Mouse (Mus musculus) fat pad, adult 2 months (tissue): ENCODE data around the gene Rreb1.

Experiments
- DNase-seq: peaks from one replicate; pipeline ENCODE4 v3.0.0-alpha.2; 2011; ENCODE audit warnings: low read depth, low spot score; ENCODE audit errors: extremely low read depth

Gene Rreb1

DNA sequence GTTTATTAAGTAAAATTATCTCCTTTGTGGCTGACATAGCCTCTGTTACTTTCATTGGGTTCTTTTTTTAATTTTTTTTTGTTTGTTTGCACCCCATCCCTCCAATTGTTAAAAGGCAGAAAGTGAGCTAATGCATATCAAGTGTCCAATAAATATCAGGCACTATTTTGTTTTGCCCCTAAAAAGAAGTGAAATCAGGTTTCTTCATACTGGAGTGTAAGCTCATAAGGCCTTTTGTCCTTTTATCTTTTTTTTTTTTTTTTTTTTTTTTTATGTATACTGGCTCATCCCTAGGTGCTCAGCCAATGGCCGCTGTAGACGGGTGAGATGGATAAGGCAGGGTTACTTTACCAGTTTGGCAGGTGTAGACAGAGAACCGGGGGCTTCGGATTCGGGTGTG, 70.2 kb downstream of the Rreb1 start:
- DNase-seq: no peak

DNA sequence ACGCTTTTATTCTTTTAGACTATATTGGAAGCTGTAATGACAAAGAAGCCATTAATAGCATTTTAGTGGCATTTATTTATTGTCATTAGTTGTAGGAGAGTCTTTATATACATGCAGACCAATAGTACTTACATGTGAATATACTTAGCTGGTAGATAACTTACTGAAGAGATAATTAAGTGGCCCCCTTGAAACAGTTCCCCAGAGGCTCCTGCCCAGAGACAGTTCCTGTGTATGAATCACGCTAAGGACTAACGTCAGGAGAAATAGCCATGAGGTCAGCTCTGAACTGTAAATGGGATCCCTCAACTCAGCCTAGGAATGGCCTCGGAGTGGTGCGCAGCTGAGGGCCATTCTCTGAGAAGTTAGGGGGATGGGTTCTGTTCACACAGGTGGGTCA, 73.4 kb downstream of the Rreb1 start:
- no peak for DNase-seq

DNA sequence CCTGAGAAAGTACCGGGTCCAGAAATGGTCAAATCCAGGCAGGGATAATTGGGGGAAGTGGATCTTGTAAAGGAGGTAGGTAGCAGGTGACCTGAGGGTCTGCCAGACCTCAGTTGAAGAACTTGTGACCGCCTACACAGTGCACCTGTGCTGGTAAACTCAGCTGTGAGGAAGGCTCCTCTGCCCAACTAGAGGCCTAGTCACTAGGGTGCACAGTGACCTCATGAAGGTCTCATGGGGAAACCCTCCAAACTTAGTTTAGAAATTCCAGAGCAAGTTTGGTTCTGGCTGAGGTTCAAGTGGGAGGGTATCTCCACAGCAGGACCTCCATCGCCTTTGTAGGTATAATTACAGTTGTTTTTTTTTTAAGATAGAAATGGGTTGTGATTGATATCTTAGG, 74.7 kb downstream of the Rreb1 start:
- DNase-seq: no peak

DNA sequence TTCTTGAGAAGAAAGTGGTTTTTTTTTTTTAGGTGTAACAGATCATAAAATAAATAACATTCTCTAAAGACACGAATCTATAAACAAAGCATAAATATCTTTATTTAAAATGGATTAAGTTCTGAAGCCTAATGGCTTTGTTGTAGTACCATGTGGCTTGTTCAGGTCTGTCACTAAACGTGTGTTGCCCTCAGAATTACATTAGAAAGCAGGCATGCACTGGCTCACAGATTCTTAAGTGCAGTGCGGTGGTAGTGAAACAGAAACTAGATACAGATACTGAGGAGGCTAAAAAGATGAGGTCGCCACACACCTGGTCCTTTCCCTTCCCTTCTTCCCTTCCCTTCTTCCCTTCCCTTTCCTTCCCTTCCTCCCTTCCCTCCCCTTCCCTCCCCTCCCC, 75.2 kb downstream of the Rreb1 start:
- no peak for DNase-seq

DNA sequence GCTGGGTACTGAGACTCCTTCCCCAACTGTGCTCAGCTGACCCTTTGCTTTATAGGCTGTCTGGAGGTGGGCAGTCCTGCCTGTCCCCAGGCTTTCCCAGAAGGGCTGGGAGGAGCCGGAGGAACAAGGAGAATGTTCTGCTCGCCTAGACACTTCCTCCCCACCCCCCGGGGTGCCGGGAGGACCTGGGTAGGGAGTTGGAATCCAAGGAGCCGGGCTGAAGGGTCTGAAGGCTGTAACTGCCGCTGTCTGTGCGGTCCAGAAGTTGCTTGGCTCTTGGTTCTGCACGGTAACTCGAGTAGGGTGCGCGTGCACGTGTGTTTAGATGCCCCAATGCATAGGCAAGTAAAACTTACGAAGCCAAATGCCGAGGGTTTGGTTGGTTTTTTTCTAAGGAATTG, 75.8 kb downstream of the Rreb1 start:
- DNase-seq: no peak

DNA sequence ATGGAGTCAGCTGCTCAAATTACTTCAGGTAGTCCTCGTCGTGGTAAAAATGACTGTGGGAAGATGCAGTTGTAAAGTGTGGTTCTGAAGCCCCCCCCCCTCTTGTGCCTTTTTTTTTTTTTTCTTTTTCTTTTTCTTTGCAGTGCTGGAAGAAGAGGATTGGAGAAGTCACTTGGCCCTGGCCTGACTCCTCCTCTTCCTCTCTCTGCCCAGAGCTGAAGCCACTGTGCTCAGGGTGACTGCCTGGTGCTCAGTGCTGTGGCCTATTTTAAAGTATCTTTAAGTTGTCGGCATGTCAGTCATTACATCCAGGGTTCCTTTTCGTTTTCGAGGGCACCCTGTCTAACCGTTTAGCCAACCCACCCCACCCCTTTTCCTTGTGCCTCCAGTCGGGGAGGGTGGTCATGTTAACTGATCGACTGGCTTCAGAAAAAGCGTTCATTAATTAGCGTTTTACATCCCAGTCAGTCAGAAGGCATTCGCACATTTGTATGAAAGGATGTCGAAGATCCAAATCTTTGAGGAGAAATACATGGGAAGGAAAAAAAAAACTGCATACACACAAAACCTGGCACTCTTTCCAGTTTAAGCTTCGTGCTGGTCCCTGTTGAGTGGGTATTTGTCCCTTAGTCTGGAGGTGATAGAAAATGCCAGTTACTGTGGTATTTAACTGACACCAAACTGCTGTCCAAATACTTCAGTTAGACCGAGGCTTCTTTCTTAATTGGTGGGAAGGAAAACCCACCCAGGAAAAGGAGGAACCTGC, 76.4 kb downstream of the Rreb1 start:
- DNase-seq: no peak

DNA sequence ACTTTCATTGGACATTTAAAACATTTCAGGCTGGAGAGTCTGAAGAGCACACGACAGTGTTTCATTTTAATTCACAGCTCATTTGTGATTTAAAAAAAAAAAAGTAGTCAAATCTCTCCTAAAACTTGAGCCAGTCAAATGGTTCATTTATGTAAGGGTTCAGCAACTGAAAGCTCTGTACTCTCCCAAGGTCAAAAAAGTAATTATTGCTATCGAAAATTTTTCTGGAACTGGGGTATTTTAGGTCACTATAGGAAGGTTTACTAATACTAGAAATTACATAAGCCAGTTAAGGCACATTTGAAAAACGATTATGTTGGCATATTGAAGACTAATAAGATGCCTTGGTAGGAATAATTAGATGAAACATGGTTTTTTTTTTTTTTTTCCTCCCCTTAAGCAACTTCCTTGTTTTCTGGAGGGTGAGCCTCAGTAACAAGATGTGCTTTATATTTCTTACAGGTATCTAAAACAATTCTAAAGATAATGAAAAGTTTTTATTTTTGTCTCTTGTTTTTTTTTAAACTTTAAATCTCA, 77.1 kb downstream of the Rreb1 start:
- DNase-seq: no peak

DNA sequence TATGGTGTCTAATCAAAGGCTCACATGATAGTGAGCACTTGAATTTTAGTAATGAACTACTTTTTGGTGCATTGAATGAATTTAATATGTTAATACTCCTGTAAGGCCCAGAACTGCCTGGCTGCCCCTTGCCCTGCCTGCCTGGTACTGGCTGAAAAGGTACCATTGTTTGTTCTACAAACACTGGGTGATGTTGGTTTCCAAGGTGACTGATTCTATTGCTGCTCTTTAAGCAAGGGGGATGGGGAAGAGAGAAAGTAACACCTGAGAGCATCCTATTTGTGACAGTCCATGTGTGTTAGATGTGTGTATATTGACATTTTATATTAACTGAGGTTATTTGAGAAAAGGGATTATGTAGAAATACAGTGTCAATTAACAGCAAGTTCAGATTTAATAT, 77.6 kb downstream of the Rreb1 start:
- no peak for DNase-seq

DNA sequence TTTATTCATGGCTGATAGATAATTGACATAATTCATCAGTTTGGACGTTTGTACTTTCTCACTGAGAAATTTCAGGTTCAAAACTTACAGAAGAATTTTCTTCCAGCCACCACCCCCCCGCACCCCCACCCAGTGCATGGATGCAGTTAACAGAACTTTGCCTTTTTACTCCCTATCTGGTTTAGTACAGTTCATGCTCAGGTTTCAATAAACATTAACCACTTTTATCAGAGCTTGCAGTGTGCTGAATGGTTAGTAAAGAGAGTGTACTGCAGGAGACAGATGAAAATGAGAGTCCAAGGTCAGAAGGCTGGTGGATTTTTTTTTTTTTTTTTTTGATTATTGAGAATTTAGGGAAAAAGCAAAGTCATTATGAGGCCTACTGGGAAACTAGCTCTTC, 78.3 kb downstream of the Rreb1 start:
- DNase-seq: no peak

DNA sequence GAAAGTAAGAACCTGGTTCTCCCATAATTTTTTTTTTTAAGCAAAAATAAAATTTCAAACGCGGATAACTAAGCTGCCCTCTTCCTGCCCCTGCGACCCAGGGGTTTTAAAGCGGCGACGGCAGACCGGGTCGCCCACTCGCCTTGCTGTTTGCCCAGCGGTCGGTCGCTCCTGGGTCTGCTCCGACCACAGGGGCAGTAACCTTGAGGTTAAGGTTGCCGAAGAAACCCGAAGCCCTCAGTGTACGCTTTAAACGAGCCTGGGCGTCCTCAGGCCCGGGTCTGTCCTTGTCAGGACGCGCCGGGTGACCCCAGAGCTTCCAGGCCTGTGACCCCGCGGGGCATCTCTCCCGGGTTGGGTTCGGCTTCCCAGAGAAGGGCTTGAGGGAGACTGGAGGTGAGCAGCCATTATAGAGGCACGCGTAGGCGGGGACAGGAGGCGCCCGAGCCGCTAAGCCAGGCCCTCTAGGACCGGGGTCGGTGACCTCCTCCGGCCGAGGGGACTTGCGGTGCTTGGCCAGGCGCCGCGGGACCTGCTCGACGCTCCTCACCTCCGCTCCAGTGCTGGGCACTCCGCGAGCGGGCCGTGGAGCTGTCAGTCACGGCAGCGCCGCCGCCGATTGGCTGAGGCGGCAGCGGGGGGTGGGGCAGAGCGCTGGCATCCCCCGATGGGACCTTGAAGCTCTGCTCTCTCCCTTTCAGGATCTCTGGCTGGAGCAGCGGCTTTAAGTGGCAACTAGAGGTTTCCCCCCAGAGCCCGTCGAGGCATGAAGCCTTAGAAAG, 79.3 kb downstream of the Rreb1 start:
- DNase-seq: no peak

DNA sequence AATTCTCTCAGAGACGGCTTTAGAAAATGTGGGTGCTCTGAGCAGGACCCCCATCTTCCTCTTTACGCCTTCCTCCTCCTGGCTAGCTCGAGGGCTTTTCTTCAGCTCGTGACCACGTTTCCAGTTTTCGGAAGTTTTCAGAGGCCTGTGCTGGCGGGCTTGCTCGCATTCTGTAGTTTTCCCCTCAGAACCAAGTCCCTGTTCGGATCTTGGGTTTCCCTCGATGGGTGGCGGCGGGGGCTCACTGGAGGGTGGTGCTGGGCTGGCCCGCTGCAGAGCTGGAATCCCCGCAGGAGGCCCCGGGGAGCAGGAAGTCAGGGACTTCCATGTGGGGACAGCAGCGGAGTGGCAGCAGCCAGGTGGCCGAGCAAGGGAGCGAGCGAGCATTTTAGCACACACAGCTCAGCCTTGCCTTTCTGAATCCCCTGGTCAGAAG, 79.9 kb downstream of the Rreb1 start:
- no peak for DNase-seq

DNA sequence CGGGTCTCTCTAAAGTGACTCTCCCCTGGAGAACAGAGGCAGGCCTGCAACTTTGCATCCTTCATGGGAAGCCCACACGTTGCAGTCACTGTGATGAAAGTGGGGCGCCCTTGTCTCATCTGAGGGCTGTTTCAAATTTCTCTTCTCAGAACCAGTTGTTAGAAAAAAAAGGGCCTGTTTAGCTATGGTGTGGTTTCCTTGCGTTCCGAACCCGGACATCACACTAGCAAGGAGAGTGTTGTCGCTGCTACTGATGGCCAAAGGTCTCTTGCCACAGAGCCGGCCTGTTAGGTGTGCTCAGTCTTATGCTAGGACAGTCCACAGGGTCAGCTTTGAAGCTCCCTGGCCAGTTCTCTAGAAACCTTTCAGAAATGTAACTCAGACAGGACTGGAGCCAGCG, 80.3 kb downstream of the Rreb1 start:
- no peak for DNase-seq

DNA sequence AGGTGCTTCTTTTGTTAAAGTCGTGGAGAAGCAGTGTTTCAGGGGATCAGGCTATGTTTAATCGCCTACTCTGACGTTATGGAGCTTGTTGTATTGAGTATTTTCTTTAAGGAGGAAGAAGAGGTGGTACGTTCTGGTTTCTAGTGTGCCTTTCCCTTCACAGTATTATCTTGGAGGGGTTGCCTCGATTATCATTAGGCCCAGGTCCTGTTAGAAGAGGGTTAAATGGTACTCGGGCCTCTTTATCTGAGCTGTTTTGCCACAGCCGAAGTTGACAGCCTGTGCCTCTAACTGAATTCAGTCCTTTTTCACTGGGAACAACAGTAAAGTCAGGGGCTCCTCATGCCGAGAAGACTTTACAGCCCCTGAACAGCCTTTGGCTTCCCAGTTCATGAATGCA, 81.6 kb downstream of the Rreb1 start:
- DNase-seq: no peak

DNA sequence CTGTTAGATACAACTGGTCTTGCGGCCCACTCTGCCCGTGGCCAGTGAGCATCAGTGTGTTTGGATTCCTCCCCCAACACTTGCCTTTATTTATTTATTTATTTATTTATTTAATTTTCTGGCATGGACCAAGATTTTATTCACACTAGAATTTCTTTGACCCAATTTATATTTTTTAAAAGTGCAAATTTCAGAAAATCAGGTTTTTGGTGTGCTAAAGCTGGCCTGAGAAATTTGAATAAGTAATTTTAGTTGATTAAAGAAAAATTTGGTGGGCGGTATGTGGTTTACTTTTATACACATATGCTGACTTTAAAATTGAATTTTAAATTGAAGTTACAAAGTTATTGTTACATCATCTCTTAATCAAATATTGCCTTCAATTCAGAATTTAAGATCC, 82.0 kb downstream of the Rreb1 start:
- no peak for DNase-seq

DNA sequence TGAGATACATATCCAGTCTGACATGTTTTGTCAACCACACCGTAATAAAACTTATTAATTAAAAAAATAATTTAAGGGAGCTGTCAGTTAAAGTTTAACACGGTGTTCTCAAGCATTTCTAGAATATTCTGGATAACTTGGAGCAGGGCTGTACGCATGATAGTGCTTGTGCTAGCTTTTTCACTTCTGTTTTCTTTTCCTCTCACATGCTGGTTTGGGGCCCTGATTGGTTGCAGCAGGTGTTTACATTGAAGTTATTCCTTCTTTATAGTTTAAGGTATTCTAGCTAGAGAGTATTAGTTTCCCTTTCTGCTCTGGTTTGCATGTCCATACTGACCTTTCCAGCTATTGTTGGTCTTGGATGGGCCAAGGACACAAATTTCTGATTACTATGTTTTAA, 82.6 kb downstream of the Rreb1 start:
- DNase-seq: no peak

DNA sequence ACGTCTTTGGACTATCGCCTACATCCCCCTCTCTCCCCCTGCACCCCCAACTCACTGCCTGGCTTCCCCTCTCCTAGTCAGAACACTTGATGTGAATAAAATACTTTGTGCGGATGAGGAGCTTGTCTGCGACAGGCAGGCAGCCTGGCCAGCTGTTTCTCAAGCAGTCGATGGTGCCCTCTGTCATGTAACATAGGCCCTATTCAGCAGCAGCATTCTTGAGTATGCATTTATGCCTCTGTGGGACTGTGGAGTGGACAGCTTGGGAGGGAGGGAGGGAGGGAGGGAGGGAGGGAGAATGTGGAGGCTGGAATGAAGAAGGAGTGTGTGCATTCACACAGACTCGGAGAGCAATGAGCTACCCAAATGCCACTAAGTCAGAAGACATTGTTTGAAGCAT, 84.3 kb downstream of the Rreb1 start:
- no peak for DNase-seq

DNA sequence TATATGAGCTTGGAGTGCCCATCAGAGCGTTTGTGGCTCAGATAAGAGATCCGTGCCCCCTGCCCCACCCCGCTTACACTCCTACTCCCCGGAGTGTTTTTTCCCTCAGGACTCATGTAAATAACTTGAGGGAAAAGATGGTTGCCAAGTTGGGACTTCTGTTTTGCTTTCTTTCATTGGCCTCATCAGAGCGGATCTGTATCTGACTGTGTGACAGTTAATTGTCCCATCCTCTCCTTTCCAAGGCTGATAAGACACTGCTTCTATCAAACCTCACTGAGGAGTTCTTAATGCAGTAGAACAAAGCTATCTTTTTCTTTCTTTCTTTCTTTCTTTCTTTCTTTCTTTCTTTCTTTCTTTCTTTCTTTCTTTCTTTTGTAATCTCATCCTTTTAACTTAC, 85.4 kb downstream of the Rreb1 start:
- no peak for DNase-seq

DNA sequence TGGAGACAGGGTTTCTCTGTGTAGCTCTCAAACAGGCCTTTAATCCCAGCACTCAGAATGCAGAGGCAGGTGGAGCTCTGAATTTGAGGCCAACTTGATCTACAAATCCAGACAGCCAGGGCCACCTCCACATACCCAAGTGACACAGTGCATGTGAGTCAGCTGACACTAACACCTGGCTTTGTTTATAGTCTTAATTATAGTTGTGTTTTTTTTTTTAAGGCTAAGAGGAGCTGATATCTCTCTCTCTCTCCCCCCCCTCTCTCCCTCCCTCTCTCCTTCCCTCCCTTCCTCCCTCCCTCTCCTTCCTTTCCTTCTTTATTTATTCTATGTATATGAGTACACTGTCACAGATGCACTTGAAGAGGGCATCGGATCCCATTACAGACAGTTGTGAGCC, 86.5 kb downstream of the Rreb1 start:
- DNase-seq: no peak

DNA sequence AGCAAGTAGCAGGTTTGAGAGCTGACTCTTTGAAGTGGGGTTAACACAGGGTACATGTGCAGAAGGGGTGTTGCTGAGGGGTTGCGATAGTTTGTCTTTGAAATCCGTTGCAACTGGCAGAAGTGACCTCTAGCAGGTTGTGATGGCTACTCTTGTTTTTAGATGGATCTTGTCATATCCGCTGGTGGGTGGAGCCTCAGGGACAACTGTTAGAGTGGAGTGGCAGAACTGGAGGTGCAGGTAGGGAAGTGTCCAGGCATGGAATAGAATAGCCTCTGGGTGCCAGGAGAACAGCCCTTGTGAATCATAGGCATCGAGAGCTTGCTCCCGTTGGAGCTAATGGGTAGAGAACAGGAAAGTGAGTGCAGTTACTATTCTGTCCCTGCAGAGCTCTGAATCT, 88.1 kb downstream of the Rreb1 start:
- DNase-seq: peak; percentile 84

DNA sequence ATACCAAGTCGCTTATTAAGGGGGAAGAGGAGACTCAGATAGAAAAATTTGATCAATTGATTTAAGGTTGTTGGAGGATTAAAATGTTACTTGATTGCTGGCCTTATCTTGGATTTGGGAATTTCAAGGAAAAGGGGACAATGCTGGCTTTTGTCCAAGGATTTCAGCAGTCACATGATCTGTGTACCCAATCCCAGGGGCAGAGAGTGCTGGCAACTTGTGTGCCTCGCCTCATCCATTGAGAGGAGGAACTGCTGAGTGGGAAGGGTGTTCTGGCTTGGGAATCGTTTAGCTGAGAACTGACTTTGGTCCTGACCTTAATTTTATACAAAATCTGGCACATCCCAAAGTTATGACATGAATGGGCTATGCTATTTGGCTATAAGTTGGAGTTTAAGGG, 88.6 kb downstream of the Rreb1 start:
- no peak for DNase-seq

DNA sequence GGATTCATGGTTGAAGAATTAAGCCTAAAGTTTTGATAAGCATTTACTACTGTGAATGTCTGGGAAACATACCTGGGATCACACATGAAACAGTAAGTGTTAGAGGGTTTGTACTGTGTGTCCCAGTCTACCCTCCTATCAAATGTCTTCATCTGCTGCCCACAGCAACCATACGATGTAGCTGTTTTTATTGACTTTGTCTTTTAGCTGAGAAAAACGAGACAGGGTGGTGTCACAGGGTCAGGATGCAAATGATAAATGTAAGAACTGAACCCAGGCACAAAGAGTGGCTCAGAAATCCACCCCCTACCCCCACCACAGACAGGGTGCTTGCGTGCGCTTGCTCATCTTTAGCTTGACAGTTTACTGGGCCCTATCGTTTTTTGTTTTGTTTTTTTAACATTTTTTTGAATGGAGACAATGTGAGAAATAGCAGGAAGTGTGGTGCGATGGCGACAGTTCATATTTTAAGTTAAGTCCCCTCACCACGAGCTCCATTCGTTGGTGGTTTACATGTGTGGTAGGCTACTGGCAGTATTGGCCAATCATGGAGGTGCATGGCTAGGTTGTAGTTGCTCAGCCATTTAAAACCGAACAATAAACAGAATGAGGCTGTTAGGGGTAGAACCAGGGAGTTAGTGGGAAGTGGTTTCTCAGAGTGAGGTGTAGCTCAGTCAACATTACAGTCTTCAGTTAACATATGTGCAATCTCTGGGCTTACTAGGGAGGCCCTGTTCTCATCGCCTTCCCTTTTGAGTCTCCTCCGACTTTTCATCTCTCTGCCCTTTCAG, 92.1 kb downstream of the Rreb1 start:
- no peak for DNase-seq
